Mouse (Mus musculus) cortical plate, adult 2 months (tissue): Measurements from ENCODE around the gene Taf12. TPM values are rescaled to one million over a fixed set of nuclear protein-coding genes. Genes with fewer than 3 reads are reported as not detected.
"Not testable (repeated sequence)": the region's sequence is repeated elsewhere in the genome, so short reads cannot be mapped to it uniquely, and the experiment has no call there.

Experiments
- H3K27ac ChIP-seq: fragments of 200-500 bp; 2 replicates; pipeline ENCODE4 v1.5.1; 2012; ENCODE audit warnings: low read length, control low read depth, inconsistent platforms; ENCODE audit not compliant: insufficient read depth
- H3K4me1 ChIP-seq: fragments of 200-500 bp; 2 replicates; pipeline ENCODE4 v1.6.1; 2011; ENCODE audit warnings: low read length; ENCODE audit not compliant: control insufficient read depth, insufficient read depth
- H3K4me3 ChIP-seq: fragments of 200-500 bp; 2 replicates; pipeline ENCODE4 v1.5.1; 2011; ENCODE audit warnings: mild to moderate bottlenecking, low read length, control low read depth; ENCODE audit not compliant: insufficient read depth
- CTCF ChIP-seq: fragments of 200-500 bp; IDR thresholded peaks from 2 replicates; pipeline ENCODE4 v1.5.1; 2011; ENCODE audit warnings: mild to moderate bottlenecking, control low read depth, low read length; ENCODE audit not compliant: insufficient read depth; ENCODE audit errors: extremely low read depth
- POLR2A ChIP-seq: fragments of 200-500 bp; IDR thresholded peaks from 2 replicates; pipeline ENCODE4 v1.6.1; 2011; ENCODE audit warnings: mild to moderate bottlenecking, low read length, control low read depth; ENCODE audit not compliant: insufficient read depth; ENCODE audit errors: extremely low read depth
- polyA plus RNA-seq: library from polyadenylated mRNA; depleted of rRNA; stranded (reverse); fragments of >200 nt; gene quantifications from 2 replicates; pipeline ENCODE4 v1.2.3, GENCODE M21; 2012

Taf12 gene
- polyA plus RNA-seq, 1 experiment, result 15.9 TPM

- Histone ChIP-seq H3K4me3 (no peak overlapping the region), H3K27ac (no peak overlapping the region)
- TF ChIP-seq POLR2A, result no peak
- TF ChIP-seq CTCF, result peak; percentile 20; the same call in 1 of the 2 replicates
Measured at GRCm38 (mm10) chr4:132268871-132269739, 5.1 kb upstream of the Taf12 start.

DNA sequence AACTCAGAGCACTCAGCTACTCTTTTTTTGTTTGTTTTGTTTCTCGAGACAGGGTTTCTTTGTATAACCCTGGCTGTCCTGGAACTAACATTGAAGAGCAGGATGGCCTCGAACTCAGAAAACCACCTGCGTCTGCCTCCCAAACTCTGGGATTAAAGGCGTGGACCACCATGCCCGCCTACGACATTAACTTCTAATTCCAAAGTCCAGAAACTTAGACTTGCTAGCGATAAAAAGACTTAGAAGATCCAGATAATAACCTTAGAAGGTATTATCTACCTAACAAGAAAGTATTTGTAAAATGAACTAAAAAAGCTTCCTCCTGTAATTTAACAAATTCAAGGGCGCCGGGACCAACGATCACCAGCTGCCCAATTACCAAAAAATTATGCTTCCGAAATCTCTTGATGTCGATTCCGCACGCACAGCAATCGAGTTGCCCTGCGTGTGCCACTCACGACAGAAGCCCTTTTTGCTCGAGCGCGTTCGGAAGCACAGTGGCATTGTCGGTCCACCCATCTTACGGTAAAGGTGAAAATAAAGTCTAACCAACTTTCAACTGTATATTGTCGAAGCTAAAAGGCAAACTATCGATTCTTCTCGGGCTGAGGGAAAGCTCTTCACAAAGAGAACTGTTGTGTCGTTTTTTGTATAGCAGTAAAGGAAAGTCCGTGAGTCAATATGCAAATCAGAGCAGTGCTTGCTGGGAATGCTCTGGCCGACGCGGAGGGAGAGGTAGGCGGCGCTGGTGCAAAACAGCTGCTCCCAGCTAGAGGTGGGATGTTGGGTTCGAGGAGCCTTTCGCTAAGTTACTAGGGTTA lies 4.2 kb upstream of the Taf12 start:
- Histone ChIP-seq H3K4me1 (no peaks in the 10 kb centered on the region), H3K27ac (peak overlapping the region; percentile 93), H3K4me3 (peak overlapping the region; percentile 28)
- TF ChIP-seq CTCF (no peak), POLR2A (peak; percentile 100)

More at GRCm38 (mm10) chr4:132268871-132269739, 5.1 kb upstream of the Taf12 start:
- no peaks in the 10 kb centered on the region for H3K4me1 ChIP-seq

DNA sequence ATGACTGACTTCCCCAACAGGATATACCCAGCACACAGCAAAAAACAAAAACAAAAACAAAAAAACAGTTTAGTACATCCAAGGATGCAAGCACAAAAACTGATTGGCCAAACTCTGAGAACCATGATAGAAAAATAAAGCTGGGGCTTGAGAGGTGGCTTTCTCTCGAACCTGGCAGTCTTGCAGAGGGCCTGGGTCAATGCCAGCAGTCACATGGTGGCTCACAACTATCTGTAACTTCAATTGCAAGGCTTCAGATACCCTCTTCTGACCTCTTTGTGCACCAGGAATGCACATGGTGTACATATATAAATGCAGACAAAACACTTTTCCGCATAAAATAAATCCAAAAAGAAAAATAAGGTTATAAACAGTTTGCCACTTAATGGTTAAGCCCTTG lies 1.0 kb upstream of the Taf12 start:
- Histone ChIP-seq H3K27ac (no peak overlapping the region), H3K4me1 (no peaks in the 10 kb centered on the region), H3K4me3 (no peak overlapping the region)
- TF ChIP-seq CTCF (no peak), POLR2A (no peak)

DNA sequence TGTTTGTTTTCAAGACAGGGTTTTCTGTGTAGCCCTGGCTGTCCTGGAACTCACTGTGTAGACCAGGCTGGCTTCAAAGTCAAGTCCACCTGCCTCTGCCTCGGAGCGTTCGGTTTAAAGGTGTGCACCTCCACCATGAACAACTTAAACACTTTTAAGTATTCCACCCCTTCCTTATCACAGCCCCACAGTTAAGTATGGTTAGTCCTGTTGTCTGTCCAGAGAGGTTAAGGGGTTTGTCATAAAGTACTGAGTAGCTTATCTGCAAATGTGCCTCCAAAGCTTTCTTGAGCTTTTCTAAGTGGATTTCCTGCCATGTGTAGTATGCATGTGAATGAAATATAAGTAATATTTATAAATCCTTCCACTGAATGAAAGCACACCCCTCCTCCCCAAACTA lies 1.8 kb downstream of the Taf12 start:
- no peaks in the 10 kb centered on the region for H3K4me1 ChIP-seq
- H3K4me3 ChIP-seq, result no peak overlapping the region
- H3K27ac ChIP-seq, result no peak overlapping the region
- TF ChIP-seq POLR2A, result no peak
- no peak for TF ChIP-seq CTCF

- H3K4me1 ChIP-seq, H3K27ac ChIP-seq, H3K4me3 ChIP-seq: not testable (repeated sequence)
Measured at GRCm38 (mm10) chr4:132288840-132289239, 14.7 kb downstream of the Taf12 start.

DNA sequence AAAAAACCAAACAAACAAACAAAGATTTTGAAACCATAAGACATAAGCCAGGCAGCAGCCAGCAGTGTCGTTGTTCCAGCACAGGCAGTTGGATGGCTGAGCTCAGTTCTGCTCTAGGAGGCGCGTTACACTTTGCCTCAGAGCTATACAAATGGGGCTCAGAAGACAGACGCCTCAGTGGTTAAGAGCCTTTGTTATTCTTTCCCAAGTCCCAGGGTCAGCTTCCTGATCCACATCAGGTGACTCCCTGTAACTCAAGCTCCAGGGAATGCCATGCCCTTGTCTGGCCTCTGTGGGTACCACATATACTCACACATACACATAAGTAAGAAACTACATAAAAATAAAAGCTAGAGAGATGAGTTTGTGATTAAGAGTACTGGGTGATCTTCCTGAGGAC lies 16.9 kb downstream of the Taf12 start:
- TF ChIP-seq CTCF (no peak), POLR2A (no peak)
- H3K4me1 ChIP-seq, result no peaks in the 10 kb centered on the region
- no peak overlapping the region for H3K27ac ChIP-seq

GRCm38 (mm10) chr4:132291624-132292335 lies 17.6 kb downstream of the Taf12 start:
- peak; percentile 19; the same call in 1 of the 2 replicates for TF ChIP-seq CTCF
- no peak for TF ChIP-seq POLR2A
- Histone ChIP-seq H3K4me1 (no peaks in the 10 kb centered on the region), H3K27ac (no peak overlapping the region), H3K4me3 (no peak overlapping the region)

More for the DNA sequence above, 16.9 kb downstream of the Taf12 start:
- H3K4me3 ChIP-seq, result no peak overlapping the region

- Histone ChIP-seq H3K4me1 (no peaks in the 10 kb centered on the region), H3K4me3 (no peak overlapping the region), H3K27ac (no peak overlapping the region)
- TF ChIP-seq POLR2A (no peak), CTCF (peak; percentile 64)
Measured at GRCm38 (mm10) chr4:132292988-132293387, 18.8 kb downstream of the Taf12 start.

- H3K4me3 ChIP-seq, result no peak overlapping the region
- no peaks in the 10 kb centered on the region for H3K4me1 ChIP-seq
- TF ChIP-seq POLR2A, result no peak
- TF ChIP-seq CTCF, result no peak
- H3K27ac ChIP-seq, result no peak overlapping the region
Measured at GRCm38 (mm10) chr4:132293682-132294240, 19.6 kb downstream of the Taf12 start.
